Mouse (Mus musculus) ES-Bruce4 (cell line): ENCODE results near the gene Ehmt2.

Experiments used
- CTCF ChIP-seq: IDR thresholded peaks from one replicate; pipeline ENCODE4 v1.8.1; 2011; ENCODE audit warnings: low read depth, low read length
- POLR2A ChIP-seq: IDR thresholded peaks from one replicate; pipeline ENCODE4 v1.8.1; 2011; ENCODE audit warnings: low read length; ENCODE audit not compliant: insufficient read depth

GRCm38 (mm10) chr17:34862416-34863081 lies 35.7 kb upstream of the Ehmt2 start, which contains the start of gene Cfb:
- no peak for TF ChIP-seq POLR2A
- TF ChIP-seq CTCF, result no peak
